Mouse (Mus musculus): Measurements from ENCODE around the gene Fam167b. TPM values are rescaled to one million over a fixed set of nuclear protein-coding genes. Genes with fewer than 3 reads are reported as not detected.
A peak's percentile ranks its signal among the peaks of the same experiment; 100 is the strongest.

Fam167b gene
- total RNA-seq (2021) (under 1 TPM in 1 of 2 experiments, not detected in 1; 0.81 TPM), polyA plus RNA-seq (2012; rRNA removed) (1.4 and 1.8 TPM in 2 replicates)
- long read RNA-seq, result 0 reads

- Histone ChIP-seq H3K4me3 (no peak within 1 kb of the TSS), H3K27ac (peak within 1 kb of the TSS; percentile 53), H3K36me3 (ENCODE audit: control insufficient read depth, insufficient read depth, low read length) (no peaks in the 10 kb centered on the region), H3K79me2 (replicated peaks; ENCODE audit: control insufficient read depth, insufficient read depth, low read length) (no peaks in the 10 kb centered on the region), H3K9ac (ENCODE audit: low read depth, low read length) (peak within 1 kb of the TSS; percentile 40), H3K4me1 (ENCODE audit: control insufficient read depth, insufficient read depth, low read length) (peaks cover 7% of the 10 kb centered on the region), H3K27me3 (ENCODE audit: control insufficient read depth, insufficient read depth, low read length) (no peaks in the 10 kb centered on the region)
- 42% methylated on average over 5 of the region's 5 CpGs for WGBS
- TF ChIP-seq POLR2A (IDR thresholded peaks at IDR 0.05; ENCODE audit: insufficient read depth, low read depth, low read length), result no peak
- no peak for TF ChIP-seq CTCF (IDR thresholded peaks at IDR 0.05)
- 0 out of 2 replicates have a peak, but pooled peaks have one; percentile 14 for TF ChIP-seq EP300 (IDR thresholded peaks at IDR 0.05; ENCODE audit: insufficient read depth, low read depth, low read length)
- intact Hi-C loops (cut with DNase I), result no loop called here
- DNase-seq, result peak; percentile 44 to 65
These were observed at the start of gene Fam167b for GRCm38 (mm10) chr4:129578466-129578865. Gene Fam167b (minus strand): TSS chr4:129578549.

- intact Hi-C loops (cut with DNase I), result no loop called here
- Histone ChIP-seq H3K4me3 (no peak overlapping the region), H3K27me3 (ENCODE audit: control insufficient read depth, insufficient read depth, low read length) (no peaks in the 10 kb centered on the region), H3K36me3 (ENCODE audit: control insufficient read depth, insufficient read depth, low read length) (peaks cover 3% of the 10 kb centered on the region; the same call in 1 of the 2 replicates), H3K27ac (no peak overlapping the region), H3K79me2 (replicated peaks; ENCODE audit: control insufficient read depth, insufficient read depth, low read length) (no peaks in the 10 kb centered on the region; the same call in 1 of the 2 replicates), H3K9ac (ENCODE audit: low read depth, low read length) (no peak overlapping the region), H3K4me1 (ENCODE audit: control insufficient read depth, insufficient read depth, low read length) (peaks cover 20% of the 10 kb centered on the region)
- TF ChIP-seq CTCF (IDR thresholded peaks at IDR 0.05), result no peak
- TF ChIP-seq EP300 (IDR thresholded peaks at IDR 0.05; ENCODE audit: insufficient read depth, low read depth, low read length), result no peak
- TF ChIP-seq POLR2A (IDR thresholded peaks at IDR 0.05; ENCODE audit: insufficient read depth, low read depth, low read length), result no peak
- no peak for DNase-seq
- 73% methylated on average over 6 of the region's 6 CpGs for WGBS
These were observed 47.7 kb upstream of the Fam167b start for GRCm38 (mm10) chr4:129626035-129626434.

GRCm38 (mm10) chr4:129625496-129625895 is 47.1 kb upstream of the Fam167b start:
- intact Hi-C loops (cut with DNase I), result no loop called here
- 58% methylated on average over 4 of the region's 4 CpGs for WGBS
- no peak for DNase-seq
- no peak overlapping the region for H3K4me3 ChIP-seq
- H3K36me3 ChIP-seq (ENCODE audit: control insufficient read depth, insufficient read depth, low read length), result peaks cover 3% of the 10 kb centered on the region; the same call in 1 of the 2 replicates
- TF ChIP-seq POLR2A (IDR thresholded peaks at IDR 0.05; ENCODE audit: insufficient read depth, low read depth, low read length) (no peak), EP300 (IDR thresholded peaks at IDR 0.05; ENCODE audit: insufficient read depth, low read depth, low read length) (no peak), CTCF (IDR thresholded peaks at IDR 0.05) (no peak)
- H3K27ac ChIP-seq, result no peak overlapping the region; the same call in 1 of the 2 replicates
- peaks cover 20% of the 10 kb centered on the region for H3K4me1 ChIP-seq (ENCODE audit: control insufficient read depth, insufficient read depth, low read length)
- no peak overlapping the region for H3K9ac ChIP-seq (ENCODE audit: low read depth, low read length)
- no peaks in the 10 kb centered on the region for H3K27me3 ChIP-seq (ENCODE audit: control insufficient read depth, insufficient read depth, low read length)
- H3K79me2 ChIP-seq (replicated peaks; ENCODE audit: control insufficient read depth, insufficient read depth, low read length), result no peaks in the 10 kb centered on the region; the same call in 1 of the 2 replicates

- Histone ChIP-seq H3K4me1 (ENCODE audit: control insufficient read depth, insufficient read depth, low read length) (peaks cover 20% of the 10 kb centered on the region), H3K36me3 (ENCODE audit: control insufficient read depth, insufficient read depth, low read length) (peaks cover 3% of the 10 kb centered on the region; the same call in 1 of the 2 replicates), H3K27ac (peak overlapping the region; percentile 92), H3K27me3 (ENCODE audit: control insufficient read depth, insufficient read depth, low read length) (no peaks in the 10 kb centered on the region), H3K9ac (ENCODE audit: low read depth, low read length) (no peak overlapping the region), H3K79me2 (replicated peaks; ENCODE audit: control insufficient read depth, insufficient read depth, low read length) (no peaks in the 10 kb centered on the region; the same call in 1 of the 2 replicates), H3K4me3 (peak overlapping the region; percentile 84)
- TF ChIP-seq POLR2A (IDR thresholded peaks at IDR 0.05; ENCODE audit: insufficient read depth, low read depth, low read length) (no peak), CTCF (IDR thresholded peaks at IDR 0.05) (no peak), EP300 (IDR thresholded peaks at IDR 0.05; ENCODE audit: insufficient read depth, low read depth, low read length) (no peak)
- 4% methylated on average over 6 of the region's 6 CpGs for WGBS
- peak; percentile 58 to 74 for DNase-seq
- intact Hi-C loops (cut with DNase I), result no loop called here
These were observed 46.7 kb upstream of the Fam167b start for GRCm38 (mm10) chr4:129625029-129625370.

GRCm38 (mm10) chr4:129624281-129625028 is 46.1 kb upstream of the Fam167b start:
- Histone ChIP-seq H3K4me1 (ENCODE audit: control insufficient read depth, insufficient read depth, low read length) (peaks cover 21% of the 10 kb centered on the region), H3K36me3 (ENCODE audit: control insufficient read depth, insufficient read depth, low read length) (peaks cover 3% of the 10 kb centered on the region; the same call in 1 of the 2 replicates), H3K79me2 (replicated peaks; ENCODE audit: control insufficient read depth, insufficient read depth, low read length) (no peaks in the 10 kb centered on the region; the same call in 1 of the 2 replicates), H3K27me3 (ENCODE audit: control insufficient read depth, insufficient read depth, low read length) (no peaks in the 10 kb centered on the region), H3K4me3 (peak overlapping the region; percentile 84), H3K9ac (ENCODE audit: low read depth, low read length) (peak overlapping the region; percentile 83), H3K27ac (peak overlapping the region; percentile 92)
- WGBS, result under 1% methylated on average over 18 of the region's 18 CpGs
- peak; percentile 84 to 91 for DNase-seq
- TF ChIP-seq EP300 (IDR thresholded peaks at IDR 0.05; ENCODE audit: insufficient read depth, low read depth, low read length) (peak; percentile 61), CTCF (IDR thresholded peaks at IDR 0.05) (no peak), POLR2A (IDR thresholded peaks at IDR 0.05; ENCODE audit: insufficient read depth, low read depth, low read length) (peak; percentile 94)
- intact Hi-C loops (cut with DNase I), result loop anchor here (1.0 to 5.0 kb wide), 2 partner anchors 16 to 198 kb away; no protein-coding TSS in a partner anchor

All from heart, adult 2 months (tissue).